Mouse (Mus musculus) right cerebral cortex, adult 2 months (tissue): ENCODE measurements around the gene Sct.

Experiments used
- DNase-seq, 2 experiments: peaks; one replicate each; pipeline ENCODE4 v3.0.0; 2021 to 2022; ENCODE audit warnings: low spot score in 2 of 2

Gene Sct

GRCm38 (mm10) chr7:141230570-141230969 lies 48.4 kb downstream of the Sct start:
- DNase-seq, result no peak

- DNase-seq, result no peak
Observed at GRCm38 (mm10) chr7:141229702-141230101, 49.2 kb downstream of the Sct start.
